Mouse (Mus musculus) bone marrow, adult 2 months (tissue): ENCODE data around the gene Phactr2. TPM values are rescaled to one million over a fixed set of nuclear protein-coding genes. Genes with fewer than 3 reads are reported as not detected.
A peak's percentile ranks its signal among the peaks of the same experiment; 100 is the strongest.

Experiments
- H3K27ac ChIP-seq: fragments of 200-500 bp; 2 replicates; pipeline ENCODE4 v1.5.1; 2012; ENCODE audit warnings: low read depth, mild to moderate bottlenecking, control low read depth, inconsistent platforms, low read length; ENCODE audit not compliant: control insufficient read depth, poor library complexity, insufficient read depth
- H3K4me1 ChIP-seq: fragments of 200-500 bp; 2 replicates; pipeline ENCODE4 v1.6.1; 2011; ENCODE audit warnings: low read length; ENCODE audit not compliant: control insufficient read depth, insufficient read depth
- H3K4me3 ChIP-seq: fragments of 200-500 bp; replicated peaks from 2 replicates; pipeline ENCODE3; 2011; ENCODE audit warnings: mild to moderate bottlenecking, low read depth, low read length, control low read depth; ENCODE audit not compliant: control insufficient read depth
- CTCF ChIP-seq: fragments of 200-500 bp; IDR thresholded peaks from 2 replicates; pipeline ENCODE4 v1.5.1; 2011; ENCODE audit warnings: low read length, control low read depth; ENCODE audit not compliant: control insufficient read depth, insufficient read depth
- POLR2A ChIP-seq: fragments of 200-500 bp; IDR thresholded peaks from 2 replicates; pipeline ENCODE4 v1.6.1; 2011; ENCODE audit warnings: low read depth, mild to moderate bottlenecking, control low read depth, low read length, borderline replicate concordance; ENCODE audit not compliant: control insufficient read depth
- WGBS: fragments of 180-500 bp; shearing (Covaris S2); methylation state at CpG from one replicate; pipeline ENCODE4 v1.1.7; 2018; 5-methylcytosine and 5-hydroxymethylcytosine counted together
- polyA plus RNA-seq: library from polyadenylated mRNA; stranded (reverse); fragments of >200 nt; gene quantifications from 2 replicates; pipeline ENCODE4 v1.2.4, GENCODE M21; 2011; ENCODE audit warnings: low replicate concordance; ENCODE audit not compliant: missing spikeins, insufficient read depth, insufficient read length

Gene Phactr2
- polyA plus RNA-seq, 1 experiment = 12.8 TPM

GRCm38 (mm10) chr10:13314999-13315398 lies 159.2 kb downstream of the Phactr2 start:
- WGBS = 83% methylated on average over 5 of the region's 5 CpGs
- TF ChIP-seq POLR2A (no peak), CTCF (no peak)
- Histone ChIP-seq H3K4me3 (no peak overlapping the region), H3K4me1 (no peaks in the 10 kb centered on the region; the same call in 1 of the 2 replicates), H3K27ac (no peak overlapping the region)

GRCm38 (mm10) chr10:13312576-13312975 lies 161.6 kb downstream of the Phactr2 start:
- TF ChIP-seq POLR2A = no peak
- TF ChIP-seq CTCF = no peak

GRCm38 (mm10) chr10:13311612-13312011 lies 162.6 kb downstream of the Phactr2 start:
- Histone ChIP-seq H3K4me1 (peaks cover 3% of the 10 kb centered on the region; the same call in 1 of the 2 replicates), H3K4me3 (no peak overlapping the region), H3K27ac (no peak overlapping the region)
- WGBS = 83% methylated on average over 6 of the region's 6 CpGs
- no peak for TF ChIP-seq CTCF
- no peak for TF ChIP-seq POLR2A

More at GRCm38 (mm10) chr10:13312576-13312975, 161.6 kb downstream of the Phactr2 start:
- Histone ChIP-seq H3K27ac (no peak overlapping the region), H3K4me3 (no peak overlapping the region), H3K4me1 (peaks cover 3% of the 10 kb centered on the region; the same call in 1 of the 2 replicates)
- 82% methylated on average over 6 of the region's 6 CpGs for WGBS

- Histone ChIP-seq H3K4me3 (no peak overlapping the region), H3K4me1 (peaks cover 4% of the 10 kb centered on the region; the same call in 1 of the 2 replicates), H3K27ac (peak overlapping the region; percentile 1; the same call in 1 of the 2 replicates)
- TF ChIP-seq POLR2A = no peak
- WGBS = 16% methylated on average over 3 of the region's 3 CpGs
Observed at GRCm38 (mm10) chr10:13310075-13310474, 164.1 kb downstream of the Phactr2 start.

- H3K4me3 ChIP-seq = peak overlapping the region; percentile 66
- WGBS = 32% methylated on average over 10 of the region's 10 CpGs
- H3K4me1 ChIP-seq = peaks cover 6% of the 10 kb centered on the region; the same call in 1 of the 2 replicates
- H3K27ac ChIP-seq = peak overlapping the region; percentile 87
- no peak for TF ChIP-seq CTCF
- no peak for TF ChIP-seq POLR2A
Observed at GRCm38 (mm10) chr10:13304641-13305241, 169.5 kb downstream of the Phactr2 start.

- no peak overlapping the region for H3K4me3 ChIP-seq
- peaks cover 5% of the 10 kb centered on the region; the same call in 1 of the 2 replicates for H3K4me1 ChIP-seq
- no peak for TF ChIP-seq POLR2A
- no peak for TF ChIP-seq CTCF
- peak overlapping the region; percentile 21; the same call in 1 of the 2 replicates for H3K27ac ChIP-seq
- WGBS = 81% methylated on average over 13 of the region's 13 CpGs
Observed at GRCm38 (mm10) chr10:13303271-13304265, 170.6 kb downstream of the Phactr2 start.

GRCm38 (mm10) chr10:13300601-13301000 lies 173.6 kb downstream of the Phactr2 start:
- 80% methylated on average over 6 of the region's 6 CpGs for WGBS
- Histone ChIP-seq H3K4me3 (no peak overlapping the region), H3K4me1 (peaks cover 5% of the 10 kb centered on the region; the same call in 1 of the 2 replicates), H3K27ac (no peak overlapping the region)
- no peak for TF ChIP-seq CTCF
- TF ChIP-seq POLR2A = no peak

GRCm38 (mm10) chr10:13300196-13300595 lies 174.0 kb downstream of the Phactr2 start:
- 66% methylated on average over 6 of the region's 6 CpGs for WGBS
- TF ChIP-seq CTCF (no peak), POLR2A (no peak)
- no peak overlapping the region for H3K4me3 ChIP-seq
- no peak overlapping the region for H3K27ac ChIP-seq
- peaks cover 3% of the 10 kb centered on the region; the same call in 1 of the 2 replicates for H3K4me1 ChIP-seq
